Mouse (Mus musculus) heart, postnatal 4 days (tissue): ENCODE data around the gene Tbc1d1. TPM values are rescaled to one million over a fixed set of nuclear protein-coding genes. Genes with fewer than 3 reads are reported as not detected.
"Not testable (repeated sequence)": the region's sequence is repeated elsewhere in the genome, so short reads cannot be mapped to it uniquely, and the experiment has no call there.

Experiments
- DNase-seq: peaks from one replicate; pipeline ENCODE4 v3.0.0; 2021
- total RNA-seq, 2 experiments: library from RNA; stranded (reverse); gene quantifications; 2 replicates each; pipeline ENCODE4 v1.2.3; 2021

Gene Tbc1d1
- total RNA-seq, 2 experiments from 2014 or later = 55.5 to 58.6 TPM

DNA sequence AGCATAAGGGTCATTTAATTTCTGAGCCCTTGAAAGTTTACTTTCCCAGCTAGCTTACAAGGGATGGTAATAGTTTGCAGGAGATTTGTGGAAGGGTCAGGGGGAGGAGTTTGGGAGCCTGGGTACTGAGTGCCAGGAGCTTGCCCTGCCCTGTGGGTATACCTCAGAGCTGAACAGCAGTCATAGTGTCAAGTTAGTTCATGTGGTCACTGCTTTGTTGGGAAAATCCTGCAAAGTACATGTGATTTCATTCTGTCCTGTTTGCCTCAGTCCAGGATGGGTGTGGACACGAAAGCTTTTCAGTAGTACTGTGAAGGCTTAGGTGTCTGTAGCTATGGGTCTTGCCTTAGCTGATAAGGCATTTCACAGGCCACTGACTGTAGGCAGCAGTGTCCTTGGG lies 159.0 kb downstream of the Tbc1d1 start:
- no peak for DNase-seq

DNA sequence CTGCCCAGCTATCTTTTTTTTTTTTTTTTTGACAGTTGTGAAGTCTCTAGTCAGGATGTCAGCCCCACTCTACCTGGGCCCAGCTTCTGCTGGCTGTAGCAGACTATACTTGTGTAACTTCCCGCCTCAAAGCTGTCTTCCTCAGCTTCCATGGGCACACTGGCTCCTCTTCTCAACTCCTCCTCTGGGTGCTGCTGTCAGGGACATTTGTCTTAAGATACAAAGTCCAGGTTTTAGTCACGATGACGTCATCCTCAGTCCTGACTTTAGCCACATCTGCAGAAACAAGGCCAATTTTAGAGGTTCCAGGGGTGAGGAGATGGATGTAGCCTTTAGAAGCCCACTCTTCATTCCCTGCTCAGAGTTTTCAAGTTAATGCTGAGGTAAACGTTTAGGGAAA lies 167.2 kb downstream of the Tbc1d1 start:
- DNase-seq = no peak

DNA sequence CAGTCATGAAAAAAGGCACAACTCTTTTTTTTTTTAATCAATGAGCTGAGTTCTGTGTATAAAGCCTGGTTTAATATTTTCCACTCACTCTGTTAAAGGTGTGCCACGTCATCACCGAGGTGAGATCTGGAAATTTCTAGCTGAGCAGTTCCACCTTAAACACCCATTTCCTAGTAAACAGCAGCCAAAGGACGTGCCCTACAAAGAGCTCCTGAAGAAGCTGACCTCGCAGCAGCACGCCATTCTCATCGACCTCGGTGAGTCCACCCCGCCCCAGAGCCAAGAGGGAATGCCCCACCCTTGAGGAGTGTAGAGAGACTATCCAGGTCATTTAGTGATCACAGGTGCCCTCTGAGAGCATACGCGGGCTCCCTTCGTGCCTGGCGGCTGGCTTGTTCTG lies 168.2 kb downstream of the Tbc1d1 start:
- DNase-seq = no peak

DNA sequence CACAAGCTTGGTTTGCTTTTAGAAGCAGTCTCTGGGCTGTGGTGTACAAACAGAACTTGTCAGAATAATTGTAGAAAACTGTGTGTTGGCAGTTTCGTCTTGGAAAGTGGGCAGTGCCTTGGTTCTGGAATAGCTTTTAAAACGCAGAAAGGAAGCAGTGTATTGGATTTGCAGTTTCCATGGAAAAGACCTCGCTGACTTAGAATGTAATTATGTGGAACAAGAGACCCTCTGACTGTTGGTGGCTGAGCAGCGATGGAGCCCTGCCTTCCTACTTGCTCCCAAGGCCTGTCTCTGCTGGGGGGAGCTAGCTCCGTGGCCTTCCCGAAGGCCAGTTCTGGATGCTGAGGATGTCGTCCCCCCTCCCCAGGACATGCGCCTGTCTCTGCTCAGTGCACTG lies 168.8 kb downstream of the Tbc1d1 start:
- DNase-seq = no peak

DNA sequence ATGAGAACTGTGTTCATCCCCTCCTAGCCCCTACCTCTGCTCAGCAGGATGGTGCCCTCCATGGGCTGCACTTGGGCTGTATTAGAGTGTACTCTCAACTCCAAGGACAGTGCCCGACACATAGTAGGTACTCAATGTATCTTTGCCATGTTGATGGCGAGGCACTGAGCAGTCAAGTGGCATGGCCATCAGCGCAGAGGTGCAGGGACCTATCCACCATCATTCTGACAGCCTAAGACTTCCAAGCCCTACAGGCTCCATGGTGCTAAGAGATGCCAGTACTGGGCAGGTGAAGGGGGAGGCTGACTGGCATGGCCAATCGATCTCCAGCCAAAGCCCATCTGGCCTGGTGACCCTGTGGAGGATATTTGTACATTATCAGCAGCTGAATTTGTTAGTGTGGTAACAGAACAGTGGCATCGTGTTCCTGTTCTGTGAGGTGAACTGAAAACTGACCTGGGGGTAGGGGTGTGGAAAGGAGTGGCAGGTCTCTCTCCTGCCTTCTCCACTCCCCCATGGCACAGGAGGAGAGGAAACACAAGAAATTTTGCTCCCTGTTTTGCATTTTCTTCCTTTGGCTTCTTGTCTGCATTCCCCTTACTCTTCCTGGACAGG lies 169.7 kb downstream of the Tbc1d1 start:
- no peak for DNase-seq

DNA sequence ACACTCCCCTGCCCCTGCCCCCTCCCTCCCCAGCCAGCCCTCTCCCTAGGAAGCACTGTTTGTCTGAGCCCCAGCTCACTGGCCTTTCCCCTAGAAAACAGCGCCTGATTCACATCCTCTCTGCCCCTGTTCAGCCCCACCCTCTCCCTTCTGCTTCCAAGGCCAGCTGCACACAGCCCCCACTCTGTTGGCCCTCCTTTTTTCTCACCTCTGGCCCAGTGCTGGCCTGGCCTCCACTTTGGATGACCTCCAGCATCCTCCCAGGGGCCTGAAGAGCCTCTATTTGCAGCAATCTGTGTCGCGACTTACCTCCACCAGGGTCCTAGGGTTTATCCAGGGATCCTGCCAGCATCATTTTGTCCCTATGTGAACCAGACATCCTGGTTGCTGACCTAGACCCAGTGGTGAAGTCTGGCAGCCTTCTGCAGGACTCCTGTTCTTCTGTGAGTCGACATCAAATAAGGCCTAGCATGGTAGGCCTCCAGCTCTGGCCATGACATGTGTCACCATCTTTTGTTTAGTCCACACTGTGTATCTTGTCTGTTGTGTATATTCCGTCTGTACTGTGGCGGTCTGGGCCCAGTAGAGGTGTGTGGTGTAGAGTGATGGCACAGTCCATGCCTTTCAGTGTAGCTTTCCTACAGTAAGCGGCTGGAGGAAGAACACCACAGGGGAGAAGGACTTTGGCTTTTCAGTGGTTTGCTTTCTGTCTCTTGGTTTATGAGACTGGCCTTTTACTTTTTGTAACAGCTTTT lies 170.5 kb downstream of the Tbc1d1 start:
- peak; percentile 82 for DNase-seq

DNA sequence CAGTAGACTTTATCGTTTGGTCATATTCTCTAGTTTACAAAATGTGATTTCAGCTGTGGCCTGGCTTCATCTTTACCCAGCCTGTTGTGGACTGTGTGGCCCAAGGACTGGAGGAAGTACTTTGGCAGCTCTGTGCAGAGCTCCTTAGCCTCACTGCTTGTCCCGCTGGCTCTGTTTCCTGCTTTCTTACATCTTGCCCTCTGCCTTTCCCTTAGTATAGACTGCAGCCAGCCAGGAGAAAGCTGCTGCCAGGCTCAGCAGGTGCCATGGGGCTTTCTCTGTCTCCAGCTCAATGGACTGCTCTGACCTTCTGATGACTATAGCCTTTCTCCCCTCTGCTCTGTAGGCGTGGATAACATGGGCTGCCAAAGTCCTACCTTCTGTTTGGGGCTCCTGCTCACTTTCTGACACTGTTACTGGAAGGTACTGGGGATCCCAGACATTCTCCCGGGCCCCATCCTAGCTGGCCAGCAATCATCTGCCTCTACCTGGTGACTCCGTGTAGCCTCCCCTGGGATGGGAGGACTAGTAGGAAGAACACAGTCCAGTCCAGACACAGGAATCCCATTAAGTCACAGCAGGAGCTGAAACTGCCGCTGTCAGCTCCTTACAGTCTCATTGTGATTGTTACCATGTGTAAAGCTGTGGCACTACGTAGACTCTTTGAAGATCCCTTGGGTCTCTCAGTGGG lies 171.3 kb downstream of the Tbc1d1 start:
- no peak for DNase-seq

DNA sequence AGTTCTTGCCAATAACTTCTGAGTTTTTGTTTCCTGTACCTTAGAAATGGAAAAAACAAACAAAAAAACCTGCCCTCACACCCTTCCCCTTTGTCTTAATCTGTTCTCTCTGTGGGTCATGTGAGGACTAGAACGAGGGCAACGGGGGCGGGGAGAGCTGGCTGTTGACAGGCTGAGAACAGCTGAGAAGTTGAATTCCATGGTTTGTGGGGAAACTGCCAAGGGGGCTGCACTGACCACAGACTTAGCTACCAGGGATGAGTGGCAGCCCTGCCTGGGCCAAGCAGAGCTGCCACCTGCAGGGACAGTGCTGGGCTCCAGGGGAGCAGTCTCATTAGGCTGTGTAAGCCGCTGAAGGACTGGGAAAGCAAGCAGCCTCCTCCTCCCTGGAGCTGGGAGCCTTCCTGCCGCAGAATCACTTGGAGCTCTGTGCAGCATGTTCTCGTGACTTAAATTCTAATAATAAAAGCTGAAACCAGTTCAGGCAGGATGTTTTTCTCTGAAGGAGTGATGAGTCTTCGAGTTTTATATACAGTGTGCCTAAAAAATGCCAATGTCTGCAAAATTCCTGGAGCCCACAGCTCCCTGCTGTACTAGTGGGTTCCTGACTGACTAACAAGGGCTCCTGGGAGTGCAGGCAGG lies 180.8 kb downstream of the Tbc1d1 start:
- DNase-seq = peak; percentile 84

DNA sequence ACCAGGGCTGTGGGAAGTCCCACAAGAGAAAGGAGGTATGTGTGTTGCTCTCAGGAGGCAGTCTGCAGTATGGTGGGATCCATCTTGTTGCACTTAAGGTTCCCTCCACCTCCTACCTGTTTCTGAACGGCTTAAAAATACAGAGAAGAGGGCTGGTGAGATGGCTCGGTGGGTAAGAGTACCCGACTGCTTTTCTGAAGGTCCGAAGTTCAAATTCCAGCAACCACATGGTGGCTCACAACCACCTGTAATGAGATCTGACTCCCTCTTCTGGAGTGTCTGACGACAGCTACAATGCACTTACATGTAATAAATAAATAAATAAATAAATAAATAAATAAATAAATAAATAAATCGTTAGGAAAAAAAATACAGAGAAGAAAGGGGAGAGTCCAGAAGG lies 182.7 kb downstream of the Tbc1d1 start:
- not testable (repeated sequence) for DNase-seq

DNA sequence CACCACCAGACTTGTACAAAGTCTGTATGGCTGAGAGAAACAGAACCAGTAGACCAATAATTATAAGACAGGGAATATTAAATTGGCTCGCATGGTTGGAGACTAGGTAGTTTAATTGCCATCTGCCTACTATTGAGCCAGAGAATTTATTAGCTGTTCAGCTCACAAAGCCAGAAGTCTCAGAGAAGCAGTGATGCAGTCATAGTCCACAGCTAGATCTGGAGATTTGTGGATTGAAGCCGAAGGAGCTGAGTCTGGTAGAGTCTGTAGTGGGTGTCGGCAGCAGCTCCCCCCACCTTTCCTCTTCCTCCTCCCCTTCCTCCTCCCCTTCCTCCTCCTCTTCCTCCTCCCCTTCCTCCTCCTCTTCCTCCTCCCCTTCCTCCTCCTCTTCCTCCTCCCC lies 184.3 kb downstream of the Tbc1d1 start:
- DNase-seq = no peak

DNA sequence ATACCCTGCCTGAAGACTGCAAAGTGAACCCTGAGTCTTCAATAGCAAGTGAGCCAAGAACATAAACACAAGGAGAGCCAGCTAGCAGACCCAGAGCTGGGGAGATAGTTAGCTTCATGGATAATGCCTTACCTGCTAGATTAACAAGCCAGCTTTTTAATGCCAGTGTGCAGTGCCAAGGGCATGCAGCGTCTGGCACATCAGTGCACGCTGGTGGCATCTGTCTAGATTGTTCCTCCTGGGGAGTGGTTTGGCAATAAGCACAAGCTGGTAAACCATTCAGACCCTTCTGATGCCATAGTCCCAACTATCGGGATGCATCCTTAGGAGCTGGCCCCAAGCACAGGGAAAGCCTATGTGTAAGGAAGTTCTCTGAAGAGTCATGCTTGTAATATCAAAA lies 185.6 kb downstream of the Tbc1d1 start:
- DNase-seq = no peak

DNA sequence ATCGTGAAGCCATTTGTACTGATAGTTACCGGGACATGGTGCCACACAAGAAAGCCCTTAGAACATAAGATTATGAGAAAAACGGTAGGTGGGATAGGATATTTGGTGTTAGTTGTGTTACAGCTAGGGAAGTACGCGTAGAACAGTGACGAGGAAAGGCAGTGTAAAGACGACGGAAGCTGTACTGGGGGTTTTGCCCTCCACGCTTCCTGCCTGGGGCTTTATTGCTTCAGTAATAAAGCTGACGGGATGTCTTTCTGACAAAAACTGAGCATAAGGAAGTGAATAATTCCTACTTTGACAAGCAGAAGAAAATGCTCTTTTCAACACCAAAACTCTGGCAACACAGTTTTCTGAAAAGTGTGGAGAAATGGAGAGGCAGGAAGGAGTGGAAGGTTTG lies 186.0 kb downstream of the Tbc1d1 start:
- no peak for DNase-seq

DNA sequence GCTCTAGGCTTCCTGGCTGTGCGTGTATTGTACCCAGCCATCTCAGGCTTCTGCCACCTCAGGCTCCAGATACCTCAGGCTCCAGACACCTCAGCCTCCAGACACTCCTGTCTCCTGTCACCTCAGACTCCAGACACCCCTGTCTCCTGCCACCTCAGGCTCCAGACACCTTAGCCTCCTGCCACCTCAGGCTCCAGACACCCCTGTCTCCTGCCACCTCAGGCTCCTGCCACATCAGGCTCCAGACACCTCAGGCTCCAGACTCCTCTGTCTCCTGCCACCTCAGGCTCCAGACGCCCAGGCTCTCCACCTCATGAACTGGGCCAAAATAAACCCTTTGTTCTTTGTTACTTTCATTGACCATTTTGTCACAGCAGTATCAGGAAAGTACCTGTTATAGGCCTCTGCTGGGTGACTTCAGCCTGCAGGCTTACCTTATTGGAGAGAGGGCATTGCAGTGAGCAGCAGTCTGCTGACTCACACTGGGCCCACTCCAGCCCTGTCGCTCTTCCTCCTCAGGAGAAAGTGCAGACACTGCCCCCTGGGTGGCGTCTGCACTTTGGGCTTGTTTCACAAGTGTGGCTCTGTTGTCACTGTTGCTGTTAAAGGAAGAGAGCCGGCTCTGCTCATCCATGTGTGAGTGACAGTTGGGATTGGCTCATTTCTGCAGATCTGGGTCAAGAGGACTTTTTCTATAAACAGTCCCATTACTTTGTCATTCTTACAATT lies 188.0 kb downstream of the Tbc1d1 start:
- peak; percentile 39 for DNase-seq

DNA sequence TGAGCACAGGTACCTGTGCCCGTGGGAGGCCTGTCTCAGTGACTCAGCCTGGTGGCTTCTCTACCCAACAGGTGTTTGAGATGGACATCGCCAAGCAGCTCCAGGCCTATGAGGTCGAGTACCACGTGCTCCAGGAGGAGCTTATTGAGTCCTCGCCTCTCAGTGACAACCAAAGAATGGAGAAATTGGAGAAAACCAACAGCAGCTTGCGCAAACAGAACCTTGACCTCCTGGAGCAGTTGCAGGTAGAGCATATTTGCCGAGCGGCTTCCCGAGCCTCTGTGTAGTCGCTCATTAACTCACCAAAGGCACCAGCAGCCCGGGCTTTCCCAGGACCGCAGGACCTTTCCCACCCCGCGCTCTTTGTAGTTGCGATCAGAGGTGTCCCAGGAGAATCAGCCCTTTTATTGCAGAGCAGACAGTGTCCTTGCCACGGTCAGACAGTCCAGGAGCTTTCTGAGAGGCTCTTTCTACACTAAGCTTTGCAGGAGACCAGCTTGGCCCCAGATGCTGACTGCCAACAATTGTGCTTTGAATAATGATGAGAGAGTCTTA lies 189.2 kb downstream of the Tbc1d1 start:
- no peak for DNase-seq

DNA sequence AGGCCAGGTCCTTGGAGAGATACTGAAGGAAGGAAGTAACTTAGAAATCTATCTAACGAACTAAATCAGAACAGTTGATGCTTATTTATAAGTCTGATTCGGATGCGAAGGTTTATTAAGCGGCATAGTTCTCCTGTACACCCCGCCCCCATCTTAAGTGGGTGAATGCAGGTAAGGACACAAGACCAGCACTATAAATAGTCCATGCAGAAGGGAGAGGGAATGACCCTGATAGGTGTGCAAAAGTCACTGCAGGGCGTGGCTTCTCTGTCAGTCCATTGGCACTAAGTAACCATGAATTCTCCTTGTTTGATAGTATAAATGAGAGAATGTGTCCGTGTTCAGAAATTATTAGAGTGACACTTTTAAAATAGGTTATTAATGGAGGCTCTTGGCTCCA lies 189.7 kb downstream of the Tbc1d1 start:
- no peak for DNase-seq

DNA sequence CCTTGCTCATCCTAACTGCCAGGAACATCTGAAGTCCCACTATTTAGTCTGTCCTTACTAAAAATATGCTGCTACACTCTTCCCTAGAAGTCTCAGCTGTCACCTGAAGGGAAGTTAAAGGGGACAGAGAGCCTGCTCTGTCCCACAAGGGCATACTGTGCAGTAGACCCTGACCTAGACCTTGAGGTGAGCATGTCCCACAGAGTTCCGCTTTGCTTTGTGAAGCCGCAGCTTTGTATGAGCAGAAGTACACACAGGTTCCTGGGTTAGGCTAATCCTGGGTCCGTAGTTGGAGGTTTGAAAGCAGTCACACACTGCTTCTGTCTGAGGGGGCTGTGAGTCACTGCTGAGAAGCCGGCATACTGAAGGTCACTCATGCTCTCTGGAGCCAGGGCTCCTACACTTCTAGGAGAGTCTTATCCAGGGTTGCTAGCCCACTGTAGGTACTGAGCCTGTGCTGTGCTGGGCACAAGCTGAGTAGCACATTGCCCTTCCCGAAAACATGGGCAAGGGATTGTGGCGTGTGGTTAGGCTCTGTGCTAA lies 190.3 kb downstream of the Tbc1d1 start:
- no peak for DNase-seq

DNA sequence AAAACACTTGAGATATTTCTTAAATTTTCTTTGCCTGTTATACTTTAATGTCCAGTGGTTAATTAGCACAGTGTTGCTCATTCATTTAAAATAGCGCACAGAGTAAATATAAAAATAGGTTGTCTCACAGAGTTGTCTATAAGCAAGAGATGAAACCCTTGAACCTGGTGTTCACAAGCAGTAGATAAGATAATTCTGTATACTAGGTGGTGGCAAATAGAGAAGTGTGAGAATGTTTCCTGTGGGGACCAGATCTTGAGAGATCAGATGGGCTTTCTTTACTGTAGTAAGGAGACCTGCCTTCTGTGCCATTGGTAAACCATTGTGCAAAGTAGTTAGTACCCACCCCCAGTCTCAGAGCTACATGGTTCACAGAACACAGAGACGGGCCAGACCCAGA lies 192.1 kb downstream of the Tbc1d1 start:
- DNase-seq = no peak

DNA sequence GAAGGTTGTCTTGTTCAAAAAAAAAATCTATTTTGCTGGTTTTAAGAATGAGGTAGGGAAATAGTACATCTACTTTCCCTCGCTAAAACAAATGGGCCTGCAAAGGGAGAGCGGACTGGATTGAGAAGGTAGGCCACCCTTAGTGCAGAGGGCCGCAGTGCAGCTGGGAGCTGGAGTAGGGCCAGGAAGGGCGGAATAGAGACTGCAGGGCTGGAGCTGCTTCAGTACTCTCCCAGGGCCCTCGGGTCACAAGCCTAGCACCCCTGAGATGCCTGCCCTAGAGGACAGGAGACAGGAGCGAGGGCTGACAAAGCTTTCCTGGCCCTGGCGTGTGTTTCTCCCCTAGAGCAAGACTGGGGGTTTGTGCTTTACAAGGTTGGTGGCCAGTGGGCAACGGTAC lies 192.7 kb downstream of the Tbc1d1 start:
- no peak for DNase-seq

DNA sequence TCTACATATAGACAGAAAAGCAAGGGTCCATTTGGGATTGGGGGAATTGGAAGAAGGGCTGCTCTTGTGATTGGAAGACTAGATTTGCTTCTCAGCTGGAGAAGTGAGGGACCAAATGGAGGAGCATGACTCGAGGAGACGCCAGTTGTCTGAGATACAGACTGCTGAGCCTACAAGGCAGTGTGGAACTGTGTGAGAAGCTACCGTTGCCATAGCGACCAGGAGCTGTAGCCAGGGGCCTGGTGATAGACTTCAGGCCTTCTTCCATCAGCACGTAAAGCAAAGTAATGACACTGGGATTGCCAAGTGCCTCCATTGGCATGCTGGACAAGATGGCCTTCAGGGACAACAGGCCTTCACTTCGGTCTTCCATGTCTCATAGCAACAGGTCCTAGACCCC lies 195.9 kb downstream of the Tbc1d1 start:
- no peak for DNase-seq

DNA sequence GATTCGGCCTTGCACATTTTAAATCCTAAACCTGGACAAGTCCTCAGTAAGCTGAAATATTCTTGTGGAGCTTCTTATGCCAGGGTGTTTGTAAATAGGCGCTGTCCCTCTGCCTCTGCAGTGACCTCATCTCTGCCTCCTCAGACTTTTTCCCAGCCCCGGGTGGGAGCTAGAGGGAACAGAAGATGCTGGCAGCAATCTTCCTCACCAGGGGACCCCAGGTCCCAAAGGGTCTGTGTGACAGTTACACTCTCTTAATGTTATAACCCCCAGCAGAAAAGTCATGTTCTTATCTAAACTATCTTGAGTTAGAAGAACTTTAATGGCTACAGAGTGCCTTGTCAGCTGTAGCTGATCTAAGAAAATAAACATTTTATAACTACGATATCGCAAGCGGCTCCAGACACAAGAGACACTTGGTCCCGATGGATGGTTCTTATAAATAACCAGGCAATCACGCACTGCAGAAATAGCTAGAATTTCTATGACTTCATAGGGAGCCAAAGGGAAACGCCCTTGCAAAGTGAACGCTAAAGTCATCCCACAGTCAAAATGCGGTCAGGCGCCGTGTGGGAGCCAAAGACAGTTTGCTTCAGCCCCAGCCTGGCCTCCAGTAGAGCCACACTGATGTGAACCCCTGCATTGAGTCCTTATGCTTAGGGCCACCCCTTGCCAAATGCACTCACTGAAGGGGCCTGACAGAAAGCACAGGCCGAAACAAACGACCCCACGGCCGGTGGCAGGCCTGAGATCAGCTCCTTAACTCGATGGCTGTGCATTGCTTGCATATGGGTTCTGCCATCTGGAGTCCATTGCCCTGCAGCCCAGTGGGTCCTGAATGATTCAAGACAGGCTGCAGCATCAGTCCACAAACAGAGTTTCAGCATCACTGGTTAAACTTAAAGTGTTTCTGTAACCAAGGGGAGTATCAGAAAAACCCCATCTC lies 202.8 kb downstream of the Tbc1d1 start:
- DNase-seq = peak; percentile 36
